In the genomic region with DNA sequence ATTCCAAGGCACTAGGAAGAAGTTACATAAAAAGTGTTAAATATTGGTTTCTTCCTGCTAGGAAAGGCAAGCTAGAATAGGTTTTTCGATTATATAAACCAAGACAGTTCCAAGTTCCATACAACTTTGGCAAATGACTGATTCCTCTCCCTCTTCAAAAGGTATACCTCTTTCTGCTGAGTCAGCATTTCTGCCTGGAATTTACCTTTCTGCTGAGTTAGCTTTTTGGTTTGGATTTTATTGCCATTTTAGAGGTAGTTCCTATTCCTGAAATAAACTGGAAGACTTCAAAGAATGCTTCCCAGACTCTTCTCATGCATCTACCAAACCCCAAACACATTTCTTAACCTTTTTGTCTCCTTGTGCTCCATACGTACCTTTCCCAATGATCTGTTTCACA, we compare ENCODE assay signal across 1 mouse cellular context.
TF ChIP-seq lines count a peak whose summit lies in the region.

No protein-coding gene starts in this region.

TF ChIP-seq in MEL, 35 proteins besides CTCF, POLR2A, EP300 and RAD21 (continued from another document):
- TF ChIP-seq CHD1 (IDR thresholded peaks at IDR 0.05; ENCODE audit: low read depth, low read length): 0 out of 2 replicates have a peak, but pooled peaks have one; percentile 11
- TF ChIP-seq MYC (IDR thresholded peaks at IDR 0.05; ENCODE audit: low read depth, low read length): no peak
- TF ChIP-seq E2F4 (IDR thresholded peaks at IDR 0.05; ENCODE audit: borderline replicate concordance, low read depth, low read length): no peak
- TF ChIP-seq TCF12 (IDR thresholded peaks at IDR 0.05; ENCODE audit: low read depth, low read length): no peak
- TF ChIP-seq ZNF384 (IDR thresholded peaks at IDR 0.05; ENCODE audit: low read depth, low read length): no peak
- no peak for TF ChIP-seq SMC3 (IDR thresholded peaks at IDR 0.05; ENCODE audit: low read depth, low read length)
- TF ChIP-seq KAT2A (conservative IDR thresholded peaks at IDR 0.05; ENCODE audit: low read depth, low read length): no peak
- TF ChIP-seq SIN3A (IDR thresholded peaks at IDR 0.05; ENCODE audit: low read length): peak; percentile 35; the same call in 1 of the 2 replicates
- TF ChIP-seq ELF1 (IDR thresholded peaks at IDR 0.05; ENCODE audit: low read depth, low read length): no peak
- no peak for TF ChIP-seq MEF2A (IDR thresholded peaks at IDR 0.05; ENCODE audit: extremely low read depth, insufficient replicate concordance, low read depth, low read length, poor library complexity, severe bottlenecking)
- no peak for TF ChIP-seq ZMIZ1 (IDR thresholded peaks at IDR 0.05; ENCODE audit: low read depth, low read length)
- no peak for TF ChIP-seq GABPA (IDR thresholded peaks at IDR 0.05; ENCODE audit: low read depth, low read length)
- no peak for TF ChIP-seq TAL1 (IDR thresholded peaks at IDR 0.05; ENCODE audit: low read length)
- TF ChIP-seq MXI1 (IDR thresholded peaks at IDR 0.05; ENCODE audit: low read depth, low read length): peak; percentile 56
- no peak for TF ChIP-seq NELFE (IDR thresholded peaks at IDR 0.05; ENCODE audit: low read depth, low read length)
- TF ChIP-seq MYB (IDR thresholded peaks at IDR 0.05; ENCODE audit: low read depth, low read length): no peak
- no peak for TF ChIP-seq RCOR1 (IDR thresholded peaks at IDR 0.05; ENCODE audit: low read depth, low read length)
- TF ChIP-seq MAX (IDR thresholded peaks at IDR 0.05; ENCODE audit: low read length): no peak
- no peak for TF ChIP-seq USF2 (IDR thresholded peaks at IDR 0.05; ENCODE audit: borderline replicate concordance in 1 of 2, insufficient read depth in 1 of 2, low read depth in 1 of 2, low read length in 2 of 2)
- TF ChIP-seq GATA1 (IDR thresholded peaks at IDR 0.05; ENCODE audit: low read depth, low read length): no peak
- TF ChIP-seq NRF1 (IDR thresholded peaks at IDR 0.05; ENCODE audit: insufficient read depth, low read depth, low read length, poor library complexity, severe bottlenecking): no peak
- TF ChIP-seq ETS1 (IDR thresholded peaks at IDR 0.05; ENCODE audit: low read depth, low read length): peak; percentile 48; the same call in 1 of the 2 replicates
- no peak for TF ChIP-seq POLR2AphosphoS5 (IDR thresholded peaks at IDR 0.05; ENCODE audit: borderline replicate concordance, low read depth, low read length)
- no peak for TF ChIP-seq UBTF (IDR thresholded peaks at IDR 0.05; ENCODE audit: borderline replicate concordance, insufficient read depth, low read depth, low read length)
- TF ChIP-seq MAZ (IDR thresholded peaks at IDR 0.05; ENCODE audit: low read depth, low read length): no peak
- no peak for TF ChIP-seq BHLHE40 (IDR thresholded peaks at IDR 0.05; ENCODE audit: borderline replicate concordance, low read depth, low read length)
- TF ChIP-seq ZKSCAN1 (IDR thresholded peaks at IDR 0.05; ENCODE audit: low read depth, low read length): no peak
- no peak for TF ChIP-seq ZC3H11A (IDR thresholded peaks at IDR 0.05; ENCODE audit: low read depth, low read length)
- TF ChIP-seq CHD2 (IDR thresholded peaks at IDR 0.05; ENCODE audit: low read length): no peak
- TF ChIP-seq TBP (IDR thresholded peaks at IDR 0.05; ENCODE audit: low read depth, low read length): no peak
